Mouse (Mus musculus) heart, postnatal 0 days (tissue): ENCODE measurements around the gene Carm1. TPM values are rescaled to one million over a fixed set of nuclear protein-coding genes. Genes with fewer than 3 reads are reported as not detected.
"Not testable (repeated sequence)": the region's sequence is repeated elsewhere in the genome, so short reads cannot be mapped to it uniquely, and the experiment has no call there.

Experiments
- ATAC-seq: fragments of 200-750 bp; cut with Nextera tagmentation; 2 replicates; pipeline ENCODE4 v1.8.0; 2017; ENCODE audit warnings: low read depth, moderate number of reproducible peaks, moderate library complexity; ENCODE audit not compliant: insufficient read depth
- DNase-seq: peaks from one replicate; pipeline ENCODE4 v3.0.0-alpha.2; 2016; ENCODE audit warnings: low spot score
- H3K27ac ChIP-seq: fragments of 300-500 bp; sonication (generic); 2 replicates; pipeline ENCODE4 v1.5.1; 2014; ENCODE audit warnings: low read depth, mild to moderate bottlenecking
- H3K27me3 ChIP-seq: fragments of 300-500 bp; sonication (generic); 2 replicates; pipeline ENCODE4 v1.6.1; 2014; ENCODE audit warnings: low read length, mixed read lengths; ENCODE audit not compliant: control insufficient read depth, insufficient read depth
- H3K36me3 ChIP-seq: fragments of 300-500 bp; sonication (generic); replicated peaks from 2 replicates; pipeline ENCODE4 v1.6.1; 2014; ENCODE audit warnings: low read length, mixed read lengths; ENCODE audit not compliant: control insufficient read depth, insufficient read depth
- H3K4me1 ChIP-seq: fragments of 300-500 bp; sonication (generic); 2 replicates; pipeline ENCODE4 v1.6.1; 2014; ENCODE audit warnings: antibody characterized with exemption; ENCODE audit not compliant: control insufficient read depth, insufficient read depth
- H3K4me2 ChIP-seq: fragments of 300-500 bp; sonication (generic); 2 replicates; pipeline ENCODE4 v1.6.1; 2014; ENCODE audit warnings: low read depth, mild to moderate bottlenecking, low read length, moderate library complexity
- H3K4me3 ChIP-seq: fragments of 300-500 bp; sonication (generic); 2 replicates; pipeline ENCODE4 v1.5.1; 2014; ENCODE audit warnings: low read depth, low read length
- H3K9ac ChIP-seq: fragments of 300-500 bp; sonication (generic); replicated peaks from 2 replicates; pipeline ENCODE4 v1.6.1; 2014; ENCODE audit warnings: low read depth, low read length, mixed read lengths
- H3K9me3 ChIP-seq: fragments of 300-500 bp; sonication (generic); replicated peaks from 2 replicates; pipeline ENCODE4 v1.6.1; 2016; ENCODE audit warnings: low read length; ENCODE audit not compliant: control insufficient read depth
- CTCF ChIP-seq: IDR thresholded peaks from 2 replicates; pipeline ENCODE4 v1.5.1; 2016; ENCODE audit warnings: antibody characterized with exemption, control low read depth, low read depth
- EP300 ChIP-seq: IDR thresholded peaks from 2 replicates; pipeline ENCODE4 v1.6.1; 2016; ENCODE audit warnings: antibody characterized with exemption, low read depth
- WGBS: fragments of 180-500 bp; shearing (Covaris S2); extraction: QIAGEN DNeasy Blood & Tissue Kit; methylation state at CpG from one replicate; pipeline ENCODE4 v1.1.7; 2014; 5-methylcytosine and 5-hydroxymethylcytosine counted together
- polyA plus RNA-seq: library from polyadenylated mRNA; unstranded; fragments of >200 nt; fragmentation: Nextera tagmentation; extraction: Ambion mirVana; gene quantifications from 2 replicates; pipeline ENCODE4 v1.2.1, GENCODE M21; 2015
- total RNA-seq: library from RNA; depleted of rRNA; stranded (reverse); fragments of >200 nt; gene quantifications from 2 replicates; pipeline ENCODE4 v1.2.3, GENCODE M21; 2014; ENCODE audit warnings: low replicate concordance

Gene Carm1
- total and polyA plus RNA-seq, 2 experiments from 2014 or later, result 12.7 to 78.3 TPM

GRCm38 (mm10) chr9:21539981-21540753, 6.5 kb upstream of the Carm1 start:
- ATAC-seq (no peak), DNase-seq (no peak)
- Histone ChIP-seq H3K4me1 (no peaks in the 10 kb centered on the region), H3K4me2 (no peak overlapping the region), H3K4me3 (no peak overlapping the region), H3K36me3 (no peaks in the 10 kb centered on the region), H3K9ac (no peak overlapping the region), H3K9me3 (no peaks in the 10 kb centered on the region), H3K27me3 (no peaks in the 10 kb centered on the region), H3K27ac (no peak overlapping the region)
- TF ChIP-seq CTCF (no peak), EP300 (no peak)
- 51% methylated on average over 7 of the region's 7 CpGs for WGBS

- H3K4me3 ChIP-seq, ATAC-seq: not testable (repeated sequence)
These were observed 4.7 kb upstream of the Carm1 start for GRCm38 (mm10) chr9:21542001-21542400.

GRCm38 (mm10) chr9:21545351-21545915, 1.3 kb upstream of the Carm1 start:
- ATAC-seq (peak; percentile 3; the same call in 1 of the 2 replicates), DNase-seq (peak; percentile 35)
- Histone ChIP-seq H3K9ac (peak overlapping the region; percentile 37; the same call in 1 of the 2 replicates), H3K27me3 (no peaks in the 10 kb centered on the region), H3K9me3 (no peaks in the 10 kb centered on the region), H3K27ac (peak overlapping the region; percentile 99), H3K4me3 (peak overlapping the region; percentile 84), H3K4me2 (peak overlapping the region; percentile 73), H3K36me3 (0 out of 2 replicates have a peak, but pooled peaks cover 5% of the 10 kb centered on the region), H3K4me1 (peaks cover 7% of the 10 kb centered on the region)
- TF ChIP-seq EP300 (no peak), CTCF (no peak)
- WGBS, result 20% methylated on average over 9 of the region's 9 CpGs

More at GRCm38 (mm10) chr9:21542001-21542400, 4.7 kb upstream of the Carm1 start:
- not testable (repeated sequence) for DNase-seq, H3K4me2 ChIP-seq, H3K9me3 ChIP-seq, H3K4me1 ChIP-seq, H3K27me3 ChIP-seq, H3K9ac ChIP-seq, H3K27ac ChIP-seq, H3K36me3 ChIP-seq
- 84% methylated on average over 2 of the region's 2 CpGs for WGBS

DNA sequence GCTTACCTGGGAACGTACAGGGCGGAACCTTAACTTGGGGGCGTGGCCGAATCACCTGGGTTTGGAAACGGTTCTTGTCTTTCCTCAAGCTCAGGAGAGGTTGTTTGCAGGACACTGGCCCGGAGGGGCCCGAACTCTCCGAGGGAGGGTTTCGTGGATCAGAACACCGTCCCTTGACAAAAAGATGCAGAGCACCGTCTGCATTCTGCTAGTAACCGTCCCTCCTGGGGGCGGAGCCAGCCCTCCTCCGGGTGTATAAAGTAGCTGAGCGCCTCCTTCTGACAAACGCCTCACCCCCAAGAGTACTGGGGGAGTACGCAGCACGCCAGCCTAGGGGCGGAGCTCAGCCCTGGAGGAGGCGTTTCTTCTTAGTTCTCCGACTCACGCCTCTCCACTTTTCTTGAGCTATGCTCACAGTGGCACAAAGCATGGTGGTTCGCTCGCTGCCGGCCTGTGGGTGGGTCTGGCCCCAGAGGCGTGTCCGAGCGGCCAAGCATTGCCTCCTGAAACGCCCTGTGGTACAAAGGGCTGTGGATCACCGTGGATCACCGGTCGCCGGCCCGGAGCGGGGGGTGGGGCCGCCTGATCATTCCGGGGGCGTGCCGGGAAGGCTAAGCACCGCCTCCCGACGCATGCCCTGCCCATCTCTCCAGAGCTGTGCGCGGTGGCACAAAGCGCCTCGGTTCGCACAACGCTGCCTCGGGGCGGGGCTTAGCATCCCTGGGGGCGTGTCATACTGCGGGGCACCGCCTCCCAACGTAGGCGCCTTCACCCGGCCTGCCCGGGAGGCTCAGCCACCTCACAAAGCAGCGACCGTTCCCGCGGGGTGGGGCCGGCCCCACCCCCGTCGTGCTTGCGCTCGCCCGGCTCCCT, 542 bp upstream of the Carm1 start:
- DNase-seq, result peak; percentile 97
- ATAC-seq, result peak; percentile 91
- Histone ChIP-seq H3K36me3 (0 out of 2 replicates have a peak, but pooled peaks cover 6% of the 10 kb centered on the region), H3K4me1 (peaks cover 7% of the 10 kb centered on the region), H3K9ac (peak overlapping the region; percentile 37), H3K4me3 (peak overlapping the region; percentile 84), H3K27ac (peak overlapping the region; percentile 99), H3K9me3 (no peaks in the 10 kb centered on the region), H3K27me3 (no peaks in the 10 kb centered on the region), H3K4me2 (peak overlapping the region; percentile 73)
- TF ChIP-seq CTCF (peak; percentile 55), EP300 (peak; percentile 59; the same call in 1 of the 2 replicates)
- 1% methylated on average over 65 of the region's 67 CpGs for WGBS

DNA sequence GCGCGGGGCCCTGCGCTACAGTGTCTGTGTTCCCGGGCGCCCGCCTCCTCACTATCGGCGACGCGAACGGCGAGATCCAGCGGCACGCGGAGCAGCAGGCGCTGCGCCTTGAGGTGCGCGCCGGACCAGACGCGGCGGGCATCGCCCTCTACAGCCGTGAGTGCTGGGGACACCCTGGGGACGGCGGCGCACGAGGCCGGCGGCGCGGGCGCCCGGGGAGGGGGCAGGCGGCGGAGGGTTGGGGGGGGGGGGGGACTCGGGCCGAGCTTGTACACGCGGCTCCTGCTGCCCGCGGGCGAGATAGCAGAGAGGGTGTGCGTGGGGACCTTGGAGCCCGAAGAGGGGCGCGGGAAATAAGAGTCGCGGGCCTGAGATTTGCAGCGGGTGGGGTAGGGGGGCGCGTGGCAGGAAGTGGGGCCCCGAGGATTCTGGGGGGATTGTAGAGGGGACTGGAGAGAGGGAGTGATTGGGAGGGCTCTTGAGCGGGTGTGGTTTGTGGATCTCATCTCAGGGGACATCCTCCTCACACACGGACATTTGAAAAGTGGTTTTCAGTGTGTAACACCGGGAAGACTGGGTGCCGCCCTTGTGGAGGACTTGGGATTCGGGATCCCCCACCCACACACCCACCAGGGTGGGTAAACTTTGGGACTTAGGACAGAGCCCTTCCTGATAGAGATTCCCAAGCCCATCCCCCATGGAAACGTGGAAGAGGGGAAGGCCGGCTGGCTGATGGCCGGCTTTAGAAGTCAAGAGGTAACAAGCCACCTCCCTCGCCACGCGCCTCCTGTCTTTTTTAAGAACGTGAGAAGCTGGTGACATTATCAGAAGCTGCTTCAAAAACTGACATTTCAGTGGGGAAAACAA, 614 bp downstream of the Carm1 start:
- peaks cover 7% of the 10 kb centered on the region for H3K4me1 ChIP-seq
- peak overlapping the region; percentile 73 for H3K4me2 ChIP-seq
- H3K27me3 ChIP-seq, result no peaks in the 10 kb centered on the region
- H3K27ac ChIP-seq, result peak overlapping the region; percentile 99
- 0 out of 2 replicates have a peak, but pooled peaks cover 6% of the 10 kb centered on the region for H3K36me3 ChIP-seq
- H3K4me3 ChIP-seq, result peak overlapping the region; percentile 84
- no peak for TF ChIP-seq CTCF
- no peak for TF ChIP-seq EP300
- DNase-seq (peak; percentile 46), ATAC-seq (peak; percentile 25)
- under 1% methylated on average over 36 of the region's 66 CpGs for WGBS
- H3K9ac ChIP-seq, result peak overlapping the region; percentile 86
- no peaks in the 10 kb centered on the region for H3K9me3 ChIP-seq
